In the genomic region with DNA sequence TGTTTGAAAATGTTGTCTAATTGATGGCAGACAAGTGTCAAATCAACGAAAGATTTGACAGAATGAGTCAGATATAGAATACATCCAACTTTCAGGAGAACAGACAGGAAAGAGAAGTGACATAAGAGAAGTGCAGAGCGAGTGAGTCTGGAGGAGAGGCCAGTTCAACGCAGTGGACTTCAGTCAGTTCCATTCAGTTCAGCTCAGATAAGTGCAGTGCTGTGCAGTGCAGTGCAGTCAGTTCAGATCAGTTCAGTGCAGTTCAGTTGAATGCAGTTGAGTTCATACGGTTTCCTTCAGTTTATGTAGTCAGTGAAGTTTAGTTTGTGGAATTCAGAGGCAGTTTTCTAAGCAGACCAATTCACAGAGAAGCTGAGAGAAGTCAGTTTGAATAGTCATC, we compare ENCODE assay signal across 41 mouse cellular contexts. TPM values are rescaled to one million over a fixed set of nuclear protein-coding genes. Genes with fewer than 3 reads are reported as not detected.
"Had no signal": no experiment of that assay in that cellular context is flagged by ENCODE, and none has a peak within 500 bp of the region (broad histone marks: within the 10 kb centered on the region; RNA-seq: fewer than 3 reads in every experiment).

No protein-coding gene starts in this region.

- H3K27me3 ChIP-seq: heart, embryonic 12.5 days; heart, embryonic 13.5 days; heart, embryonic 15.5 days; hindbrain, embryonic 12.5 days; hindbrain, embryonic 13.5 days; hindbrain, embryonic 15.5 days; kidney, embryonic 15.5 days had no signal

- H3K27ac ChIP-seq: heart, adult 2 months; heart, embryonic 10.5 days; heart, embryonic 13.5 days; heart, embryonic 15.5 days; hindbrain, embryonic 10.5 days; hindbrain, embryonic 12.5 days; hindbrain, embryonic 13.5 days; hindbrain, embryonic 14.5 days; hindbrain, embryonic 15.5 days; hindbrain, postnatal 0 days; kidney, embryonic 15.5 days; kidney, postnatal 0 days; layer of hippocampus, adult 2 months had no signal

- DNase-seq: heart, adult 2 months; heart, postnatal 10 days; heart, postnatal 14 days; heart, postnatal 36 days; heart, postnatal 4 days; kidney, adult 11 months; kidney, adult 18-20 months; kidney, adult 2 months; kidney, adult 8-10 months; kidney, adult 9 months; kidney, postnatal 10 days; kidney, postnatal 14 days; kidney, postnatal 25 days; kidney, postnatal 36 days; kidney, postnatal 4 days; layer of hippocampus, adult 9-11 months; layer of hippocampus, postnatal 36 days had no signal

- H3K4me1 ChIP-seq: heart, embryonic 10.5 days; heart, embryonic 12.5 days; heart, embryonic 13.5 days; heart, embryonic 15.5 days; hindbrain, embryonic 10.5 days; hindbrain, embryonic 12.5 days; hindbrain, embryonic 13.5 days; hindbrain, embryonic 15.5 days; kidney, embryonic 15.5 days had no signal

- H3K4me2 ChIP-seq: heart, embryonic 11.5 days; heart, embryonic 12.5 days; heart, embryonic 13.5 days; heart, embryonic 15.5 days; hindbrain, embryonic 12.5 days; hindbrain, embryonic 13.5 days; hindbrain, embryonic 14.5 days; hindbrain, embryonic 15.5 days; kidney, embryonic 15.5 days had no signal

- H3K4me3 ChIP-seq: heart, adult 2 months; heart, embryonic 10.5 days; heart, embryonic 12.5 days; heart, embryonic 13.5 days; heart, embryonic 15.5 days; hindbrain, embryonic 10.5 days; hindbrain, embryonic 12.5 days; hindbrain, embryonic 13.5 days; hindbrain, embryonic 15.5 days; kidney, embryonic 15.5 days; layer of hippocampus, adult 2 months had no signal

- H3K9me3 ChIP-seq: heart, embryonic 10.5 days; heart, embryonic 12.5 days; heart, embryonic 13.5 days; heart, embryonic 15.5 days; hindbrain, embryonic 10.5 days; hindbrain, embryonic 12.5 days; hindbrain, embryonic 13.5 days; hindbrain, embryonic 15.5 days; kidney, embryonic 15.5 days had no signal

- H3K9ac ChIP-seq: heart, embryonic 12.5 days; heart, embryonic 13.5 days; heart, embryonic 15.5 days; hindbrain, embryonic 12.5 days; hindbrain, embryonic 13.5 days; hindbrain, embryonic 14.5 days; hindbrain, embryonic 15.5 days; kidney, embryonic 15.5 days had no signal

- ATAC-seq: hindbrain, embryonic 16.5 days; hindbrain, postnatal 0 days; inflammation-experienced regulatory T-cells, adult 6 months had no signal

- H3K36me3 ChIP-seq: heart, embryonic 10.5 days; heart, embryonic 12.5 days; heart, embryonic 13.5 days; heart, embryonic 15.5 days; hindbrain, embryonic 10.5 days; hindbrain, embryonic 12.5 days; hindbrain, embryonic 13.5 days; hindbrain, embryonic 15.5 days; kidney, embryonic 15.5 days had no signal

RNA-seq across cellular contexts. Expression of gene Gm49340, which starts 7.4 kb away (rescaled TPM):
- polyA plus RNA-seq: heart, adult 2 months; heart, embryonic 10.5 days; heart, embryonic 11.5 days; heart, embryonic 12.5 days; heart, embryonic 13.5 days; heart, embryonic 14.5 days; heart, embryonic 15.5 days; heart, embryonic 16.5 days; heart, postnatal 0 days; hindbrain, embryonic 10.5 days; hindbrain, embryonic 11.5 days; hindbrain, embryonic 12.5 days; hindbrain, embryonic 13.5 days; hindbrain, embryonic 14.5 days; hindbrain, embryonic 15.5 days; hindbrain, embryonic 16.5 days; hindbrain, postnatal 0 days; inflammation-experienced regulatory T-cells, adult 6 months; intestine, embryonic 14.5 days; kidney, adult 2 months; kidney, embryonic 14.5 days; kidney, embryonic 15.5 days; kidney, embryonic 16.5 days; kidney, postnatal 0 days had no signal

RNA-seq across cellular contexts. Expression of gene Spata22, which starts 7.4 kb away (rescaled TPM):
- polyA plus RNA-seq: heart, embryonic 10.5 days; heart, embryonic 11.5 days; heart, embryonic 12.5 days; heart, embryonic 13.5 days; heart, embryonic 14.5 days; heart, embryonic 15.5 days; heart, embryonic 16.5 days; heart, postnatal 0 days; hindbrain, embryonic 10.5 days; hindbrain, embryonic 11.5 days; hindbrain, embryonic 12.5 days; hindbrain, embryonic 13.5 days; hindbrain, embryonic 14.5 days; hindbrain, embryonic 15.5 days; inflammation-experienced regulatory T-cells, adult 6 months; intestine, embryonic 14.5 days; kidney, adult 2 months; large intestine, adult 2 months had no signal

RNA-seq across cellular contexts. Expression of gene Aspa, which starts 7.5 kb away (rescaled TPM):
- polyA plus RNA-seq: heart, embryonic 10.5 days; heart, embryonic 12.5 days; inflammation-experienced regulatory T-cells, adult 6 months had no signal

RNA-seq across cellular contexts. Expression of gene Olfr20, which starts 13.7 kb away (rescaled TPM):
- polyA plus RNA-seq: heart, adult 2 months; heart, embryonic 10.5 days; heart, embryonic 11.5 days; heart, embryonic 12.5 days; heart, embryonic 13.5 days; heart, embryonic 14.5 days; heart, embryonic 15.5 days; heart, embryonic 16.5 days; heart, postnatal 0 days; hindbrain, embryonic 10.5 days; hindbrain, embryonic 11.5 days; hindbrain, embryonic 12.5 days; hindbrain, embryonic 13.5 days; hindbrain, embryonic 14.5 days; hindbrain, embryonic 15.5 days; hindbrain, embryonic 16.5 days; hindbrain, postnatal 0 days; inflammation-experienced regulatory T-cells, adult 6 months; intestine, embryonic 14.5 days; kidney, adult 2 months; kidney, embryonic 14.5 days; kidney, embryonic 15.5 days; kidney, embryonic 16.5 days; kidney, postnatal 0 days; large intestine, adult 2 months had no signal

RNA-seq across cellular contexts. Expression of gene Olfr376, which starts 34.1 kb away (rescaled TPM):
- polyA plus RNA-seq: heart, adult 2 months; heart, embryonic 10.5 days; heart, embryonic 11.5 days; heart, embryonic 12.5 days; heart, embryonic 13.5 days; heart, embryonic 14.5 days; heart, embryonic 15.5 days; heart, embryonic 16.5 days; heart, postnatal 0 days; hindbrain, embryonic 10.5 days; hindbrain, embryonic 11.5 days; hindbrain, embryonic 12.5 days; hindbrain, embryonic 13.5 days; hindbrain, embryonic 14.5 days; hindbrain, embryonic 15.5 days; hindbrain, embryonic 16.5 days; hindbrain, postnatal 0 days; inflammation-experienced regulatory T-cells, adult 6 months; intestine, embryonic 14.5 days; kidney, adult 2 months; kidney, embryonic 14.5 days; kidney, embryonic 15.5 days; kidney, embryonic 16.5 days; kidney, postnatal 0 days; large intestine, adult 2 months had no signal
